Mouse (Mus musculus) CH12.LX (cell line): ENCODE results near the gene Tns4. TPM values are rescaled to one million over a fixed set of nuclear protein-coding genes. Genes with fewer than 3 reads are reported as not detected.

Source experiments
- DNase-seq: peaks from one replicate; pipeline ENCODE4 v3.0.0-alpha.2; 2013; ENCODE audit errors: extremely low read depth
- H3K27ac ChIP-seq: 2 replicates; pipeline ENCODE4 v1.5.1; 2012; ENCODE audit warnings: low read depth, mild to moderate bottlenecking, control low read depth, moderate library complexity; ENCODE audit not compliant: insufficient read depth
- H3K27me3 ChIP-seq: replicated peaks from 2 replicates; pipeline ENCODE3; 2012; ENCODE audit warnings: inconsistent platforms
- H3K36me3 ChIP-seq, 2 experiments: replicated peaks in 1 of 2; 2 replicates each; pipeline versions ENCODE3 to v1.6.1; 2012; ENCODE audit warnings: inconsistent platforms in 1 of 2, low read length in 1 of 2, mild to moderate bottlenecking in 1 of 2, mixed read lengths in 1 of 2, moderate library complexity in 1 of 2; ENCODE audit not compliant: control insufficient read depth in 1 of 2, insufficient read depth in 1 of 2
- H3K4me1 ChIP-seq, 2 experiments: 2 replicates each; pipeline ENCODE4 v1.6.1; 2012; ENCODE audit warnings: inconsistent platforms in 1 of 2, moderate library complexity in 1 of 2; ENCODE audit not compliant: insufficient read depth in 2 of 2, control insufficient read depth in 1 of 2
- H3K4me2 ChIP-seq: 2 replicates; pipeline ENCODE4 v1.6.1; 2012; ENCODE audit warnings: low read depth, mild to moderate bottlenecking, control low read depth; ENCODE audit not compliant: poor library complexity, insufficient read depth, severe bottlenecking
- H3K4me3 ChIP-seq, 3 experiments: fragments of 150-350 bp in 1 of 3; sonication (generic) in 1 of 3; replicated peaks in 1 of 3; 2 replicates each; pipeline versions ENCODE3 to v1.5.1; 2011 to 2012; ENCODE audit warnings: low read depth in 2 of 3, low read length in 2 of 3, mild to moderate bottlenecking in 2 of 3, moderate library complexity in 2 of 3, control low read depth in 1 of 3, improper control_type of control experiment in 1 of 3, inconsistent platforms in 1 of 3, mixed read lengths in 1 of 3; ENCODE audit not compliant: poor library complexity in 1 of 3
- H3K79me2 ChIP-seq: replicated peaks from 2 replicates; pipeline ENCODE4 v1.6.1; 2012; ENCODE audit warnings: mild to moderate bottlenecking, moderate library complexity; ENCODE audit not compliant: control insufficient read depth, poor library complexity, insufficient read depth, severe bottlenecking; ENCODE audit errors: extremely low read depth
- H3K9ac ChIP-seq: 2 replicates; pipeline ENCODE4 v1.6.1; 2012; ENCODE audit warnings: low read depth, mild to moderate bottlenecking, control low read depth, moderate library complexity; ENCODE audit not compliant: insufficient read depth
- H3K9me3 ChIP-seq: replicated peaks from 2 replicates; pipeline ENCODE3; 2012; ENCODE audit warnings: low read length, inconsistent platforms, mixed read lengths
- BHLHE40 ChIP-seq: IDR thresholded peaks from 2 replicates; pipeline ENCODE4 v1.6.1; 2011; ENCODE audit warnings: mild to moderate bottlenecking, low read depth, low read length, improper control_type of control experiment
- CHD1 ChIP-seq: IDR thresholded peaks from 2 replicates; pipeline ENCODE4 v1.6.1; 2012; ENCODE audit warnings: low read depth, low read length, improper control_type of control experiment, inconsistent platforms
- CHD2 ChIP-seq: IDR thresholded peaks from 2 replicates; pipeline ENCODE4 v1.6.1; 2011; ENCODE audit warnings: low read length, improper control_type of control experiment
- CTCF ChIP-seq, 2 experiments: IDR thresholded peaks in 1 of 2; conservative IDR thresholded peaks in 1 of 2; 2 replicates each; pipeline ENCODE4 v1.5.1; 2011 to 2012; ENCODE audit warnings: low read depth in 2 of 2, low read length in 2 of 2, improper control_type of control experiment in 1 of 2, inconsistent platforms in 1 of 2, mild to moderate bottlenecking in 1 of 2, moderate library complexity in 1 of 2
- E2F4 ChIP-seq: IDR thresholded peaks from 2 replicates; pipeline ENCODE4 v1.6.1; 2011; ENCODE audit warnings: low read depth, low read length, improper control_type of control experiment; ENCODE audit not compliant: insufficient replicate concordance
- ELF1 ChIP-seq: IDR thresholded peaks from 2 replicates; pipeline ENCODE4 v1.6.1; 2014; ENCODE audit warnings: low read depth, mild to moderate bottlenecking, inconsistent platforms, low read length, improper control_type of control experiment
- ETS1 ChIP-seq: conservative IDR thresholded peaks from 2 replicates; pipeline ENCODE4 v1.6.1; 2012; ENCODE audit warnings: low read depth, mild to moderate bottlenecking, inconsistent platforms, low read length, improper control_type of control experiment, moderate library complexity
- HCFC1 ChIP-seq: IDR thresholded peaks from 2 replicates; pipeline ENCODE4 v1.6.1; 2012; ENCODE audit warnings: low read depth, mild to moderate bottlenecking, inconsistent platforms, low read length, improper control_type of control experiment
- JUND ChIP-seq: conservative IDR thresholded peaks from 2 replicates; pipeline ENCODE4 v1.6.1; 2011; ENCODE audit warnings: low read depth, low read length, improper control_type of control experiment
- MAFK ChIP-seq: IDR thresholded peaks from 2 replicates; pipeline ENCODE4 v1.6.1; 2011; ENCODE audit warnings: low read length, improper control_type of control experiment; ENCODE audit not compliant: insufficient replicate concordance
- MAX ChIP-seq: IDR thresholded peaks from 2 replicates; pipeline ENCODE4 v1.6.1; 2011; ENCODE audit warnings: low read length, improper control_type of control experiment
- MAZ ChIP-seq: IDR thresholded peaks from 2 replicates; pipeline ENCODE4 v1.6.1; 2012; ENCODE audit warnings: low read depth, mild to moderate bottlenecking, inconsistent platforms, low read length, improper control_type of control experiment, moderate library complexity
- MEF2A ChIP-seq: IDR thresholded peaks from 2 replicates; pipeline ENCODE4 v1.6.1; 2014; ENCODE audit warnings: low read depth, mild to moderate bottlenecking, inconsistent platforms, low read length, improper control_type of control experiment, borderline replicate concordance
- MXI1 ChIP-seq: IDR thresholded peaks from 2 replicates; pipeline ENCODE4 v1.6.1; 2011; ENCODE audit warnings: mild to moderate bottlenecking, low read depth, low read length, improper control_type of control experiment
- MYC ChIP-seq: IDR thresholded peaks from 2 replicates; pipeline ENCODE4 v1.6.1; 2011; ENCODE audit warnings: low read depth, mild to moderate bottlenecking, improper control_type of control experiment, low read length
- NELFE ChIP-seq: IDR thresholded peaks from 2 replicates; pipeline ENCODE4 v1.6.1; 2011; ENCODE audit warnings: low read depth, low read length, improper control_type of control experiment
- NRF1 ChIP-seq: IDR thresholded peaks from 2 replicates; pipeline ENCODE4 v1.6.1; 2014; ENCODE audit warnings: low read depth, mild to moderate bottlenecking, inconsistent platforms, low read length, improper control_type of control experiment, moderate library complexity
- PAX5 ChIP-seq: IDR thresholded peaks from 2 replicates; pipeline ENCODE4 v1.6.1; 2012; ENCODE audit warnings: low read length, inconsistent platforms, mixed read lengths
- POLR2AphosphoS2 ChIP-seq: IDR thresholded peaks from 2 replicates; pipeline ENCODE4 v1.6.1; 2011; ENCODE audit warnings: low read depth, low read length, improper control_type of control experiment
- RAD21 ChIP-seq: IDR thresholded peaks from 2 replicates; pipeline ENCODE4 v1.6.1; 2011; ENCODE audit warnings: low read depth, mild to moderate bottlenecking, low read length, improper control_type of control experiment, moderate library complexity
- RCOR1 ChIP-seq: conservative IDR thresholded peaks from 2 replicates; pipeline ENCODE4 v1.6.1; 2012; ENCODE audit warnings: low read depth, mild to moderate bottlenecking, inconsistent platforms, low read length, improper control_type of control experiment
- SIN3A ChIP-seq: IDR thresholded peaks from 2 replicates; pipeline ENCODE4 v1.6.1; 2012; ENCODE audit warnings: low read length, improper control_type of control experiment, inconsistent platforms
- SMC3 ChIP-seq: IDR thresholded peaks from 2 replicates; pipeline ENCODE4 v1.6.1; 2011; ENCODE audit warnings: low read depth, low read length, improper control_type of control experiment
- TBP ChIP-seq: conservative IDR thresholded peaks from 2 replicates; pipeline ENCODE4 v1.6.1; 2011; ENCODE audit warnings: low read depth, low read length, improper control_type of control experiment
- TCF12 ChIP-seq: IDR thresholded peaks from 2 replicates; pipeline ENCODE4 v1.6.1; 2014; ENCODE audit warnings: low read depth, mild to moderate bottlenecking, inconsistent platforms, low read length, improper control_type of control experiment
- USF2 ChIP-seq: conservative IDR thresholded peaks from 2 replicates; pipeline ENCODE4 v1.6.1; 2011; ENCODE audit warnings: low read depth, low read length, improper control_type of control experiment
- ZC3H11A ChIP-seq: IDR thresholded peaks from 2 replicates; pipeline ENCODE4 v1.6.1; 2012; ENCODE audit warnings: low read depth, mild to moderate bottlenecking, inconsistent platforms, low read length, improper control_type of control experiment
- ZKSCAN1 ChIP-seq: IDR thresholded peaks from 2 replicates; pipeline ENCODE4 v1.6.1; 2012; ENCODE audit warnings: low read depth, inconsistent platforms, low read length, improper control_type of control experiment, borderline replicate concordance
- ZNF384 ChIP-seq: IDR thresholded peaks from 2 replicates; pipeline ENCODE4 v1.6.1; 2012; ENCODE audit warnings: low read depth, low read length, improper control_type of control experiment, inconsistent platforms
- dilution Hi-C: fragments of 300-500 bp; cut with MboI; formaldehyde crosslinking; loops from 2 replicates; pipeline ENCODE4 v1.14.3; 2020; ENCODE audit warnings: low sequenced_read_pairs; ENCODE audit not compliant: extremely low pct_unique_long_range_greater_than_20kb, extremely low pct_ligation_motif_present
- in situ Hi-C: fragments of 300-500 bp; cut with MboI; formaldehyde crosslinking; loops from 3 replicates; pipeline ENCODE4 v1.14.3; 2019; ENCODE audit warnings: low sequenced_read_pairs, low pct_ligation_motif_present, low pct_unique_long_range_greater_than_20kb, mixed read lengths
- polyA plus RNA-seq: library from polyadenylated mRNA; unstranded; fragments of >175 nt; gene quantifications from 2 replicates; pipeline ENCODE4 v1.2.1, GENCODE M21; 2012; ENCODE audit warnings: low read depth; ENCODE audit not compliant: insufficient read length
- total RNA-seq, 2 experiments: library from RNA; depleted of rRNA; stranded (reverse); fragments of 300-350 nt in 1 of 2; fragments of >200 nt in 1 of 2; gene quantifications; 2 replicates each; pipeline ENCODE4 v1.2.3; 2012 to 2014

Gene Tns4
- total and polyA plus RNA-seq, 3 experiments = 0.04 to 0.11 TPM; not detected in 1

- dilution Hi-C loops (no loop called here), in situ Hi-C loops (loop anchor here (5.0 kb wide), 2 partner anchors 93 to 258 kb away; no protein-coding TSS in a partner anchor)
- Histone ChIP-seq H3K4me2 (peak overlapping the region; percentile 79), H3K79me2 (no peaks in the 10 kb centered on the region), H3K27ac (no peak overlapping the region), H3K4me3 (peak overlapping the region in 2 of 3 experiments; percentile 3 to 31), H3K9me3 (no peaks in the 10 kb centered on the region), H3K27me3 (peaks cover 36% of the 10 kb centered on the region), H3K36me3 (no peaks in the 10 kb centered on the region), H3K4me1 (peaks cover 4 to 18% of the 10 kb centered on the region in 2 experiments; a peak in 3 of 4 replicates), H3K9ac (peak overlapping the region; percentile 23; the same call in 1 of the 2 replicates)
- TF ChIP-seq ELF1 (no peak), PAX5 (no peak), MXI1 (no peak), CHD1 (no peak), ZNF384 (no peak), RAD21 (peak; percentile 96), MAX (no peak), ZC3H11A (peak; percentile 51; the same call in 1 of the 2 replicates), ZKSCAN1 (no peak), MEF2A (no peak), BHLHE40 (no peak), POLR2AphosphoS2 (no peak), NRF1 (no peak), SMC3 (peak; percentile 91), MAZ (no peak), USF2 (no peak), CTCF (conservative IDR thresholded peaks at IDR 0.05 in 1 of 2, IDR thresholded peaks at IDR 0.05 in 1 of 2; ENCODE audit: low read depth in 2 of 2, low read length in 2 of 2) (peak; percentile 73 to 98; a peak in 3 of 4 replicates), TCF12 (peak; percentile 8; the same call in 1 of the 2 replicates), NELFE (no peak)
- peak; percentile 82 for DNase-seq
These were observed 49.3 kb downstream of the Tns4 start for GRCm38 (mm10) chr11:99039782-99040181.

- no peak overlapping the region for H3K4me3 ChIP-seq
- in situ Hi-C loops (loop anchor here (5.0 kb wide), 1 partner anchor 261 kb away; no protein-coding TSS in a partner anchor), dilution Hi-C loops (no loop called here)
- H3K4me2 ChIP-seq = no peak overlapping the region
- H3K79me2 ChIP-seq = no peaks in the 10 kb centered on the region
- H3K27ac ChIP-seq = no peak overlapping the region
- DNase-seq = no peak
- peaks cover 0 to 8% of the 10 kb centered on the region in 2 experiments; a peak in 2 of 4 replicates for H3K4me1 ChIP-seq
- peaks cover 20% of the 10 kb centered on the region for H3K27me3 ChIP-seq
- H3K36me3 ChIP-seq = no peaks in the 10 kb centered on the region
- H3K9me3 ChIP-seq = no peaks in the 10 kb centered on the region
- TF ChIP-seq ETS1 (no peak), E2F4 (no peak), TCF12 (no peak), HCFC1 (no peak), JUND (no peak), SIN3A (no peak), MYC (no peak), TBP (no peak), MAFK (no peak), RCOR1 (no peak), CTCF (conservative IDR thresholded peaks at IDR 0.05 in 1 of 2, IDR thresholded peaks at IDR 0.05 in 1 of 2; ENCODE audit: low read depth in 2 of 2, low read length in 2 of 2) (no peak), NELFE (no peak), CHD2 (no peak), CHD1 (no peak)
- no peak overlapping the region for H3K9ac ChIP-seq
These were observed 52.9 kb downstream of the Tns4 start for GRCm38 (mm10) chr11:99036254-99036653.
